Mouse (Mus musculus) liver, postnatal 0 days (tissue): Measurements from ENCODE around the gene Lrig1.

Source experiments
- CTCF ChIP-seq: sonication (generic); IDR thresholded peaks from 2 replicates; pipeline ENCODE4 v1.5.1; 2016; ENCODE audit warnings: antibody characterized with exemption, low read depth
- EP300 ChIP-seq: IDR thresholded peaks from 2 replicates; pipeline ENCODE4 v1.6.1; 2016; ENCODE audit warnings: antibody characterized with exemption, low read depth, mild to moderate bottlenecking

- TF ChIP-seq CTCF (no peak), EP300 (no peak)
Observed at GRCm38 (mm10) chr6:94748361-94748760, 48.4 kb upstream of the Lrig1 start.
